Mouse (Mus musculus) v-Abl transformed pro-B cells (cell line): Measurements from ENCODE around the gene Gm32802.
"Not testable (repeated sequence)": the region's sequence is repeated elsewhere in the genome, so short reads cannot be mapped to it uniquely, and the experiment has no call there.

Source experiments
- in situ Hi-C, 2 experiments: fragments of 400-800 bp; cut with MboI; formaldehyde crosslinking; loops; one replicate each; pipeline ENCODE4 v1.15.1; 2025; ENCODE audit not compliant: unreplicated experiment in 2 of 2

Gm32802 gene

GRCm38 (mm10) chr10:118258388-118258787, at the start of gene Gm32802:
Gene Gm32802, plus strand, starts transcription at chr10:118258688.
- in situ Hi-C loops = not testable (repeated sequence)

- in situ Hi-C loops = not testable (repeated sequence)
Measured at GRCm38 (mm10) chr10:118215719-118216393, 42.6 kb upstream of the Gm32802 start.

- in situ Hi-C loops = not testable (repeated sequence)
Measured at GRCm38 (mm10) chr10:118227629-118228028, 30.9 kb upstream of the Gm32802 start.

- in situ Hi-C loops = not testable (repeated sequence)
Measured at GRCm38 (mm10) chr10:118232607-118233006, 25.9 kb upstream of the Gm32802 start.

- in situ Hi-C loops = not testable (repeated sequence)
Measured at GRCm38 (mm10) chr10:118240680-118241079, 17.8 kb upstream of the Gm32802 start, which contains the start of gene Gm32717. Gene Gm32717, minus strand, starts transcription at chr10:118240780.

- in situ Hi-C loops = not testable (repeated sequence)
Measured at GRCm38 (mm10) chr10:118249006-118249595, 9.4 kb upstream of the Gm32802 start.

GRCm38 (mm10) chr10:118250852-118251295, 7.6 kb upstream of the Gm32802 start:
- in situ Hi-C loops = no loop called here

GRCm38 (mm10) chr10:118268812-118269211, 10.3 kb downstream of the Gm32802 start:
- in situ Hi-C loops = not testable (repeated sequence)

GRCm38 (mm10) chr10:118271416-118271815, 12.9 kb downstream of the Gm32802 start:
- in situ Hi-C loops = not testable (repeated sequence)

GRCm38 (mm10) chr10:118278069-118278468, 19.6 kb downstream of the Gm32802 start:
- in situ Hi-C loops = not testable (repeated sequence)

GRCm38 (mm10) chr10:118282565-118282964, 24.1 kb downstream of the Gm32802 start:
- in situ Hi-C loops = not testable (repeated sequence)

GRCm38 (mm10) chr10:118283016-118283415, 24.5 kb downstream of the Gm32802 start:
- in situ Hi-C loops = not testable (repeated sequence)

- in situ Hi-C loops = no loop called here
Measured at GRCm38 (mm10) chr10:118294938-118295337, 36.5 kb downstream of the Gm32802 start, which contains the start of gene Iltifb. Gene Iltifb, minus strand, starts transcription at chr10:118295038.

GRCm38 (mm10) chr10:118302133-118302532, 43.6 kb downstream of the Gm32802 start:
- in situ Hi-C loops = not testable (repeated sequence)
